Mouse (Mus musculus) heart, embryonic 14.5 days (tissue): ENCODE data around the gene Ttll1. TPM values are rescaled to one million over a fixed set of nuclear protein-coding genes. Genes with fewer than 3 reads are reported as not detected.

ENCODE experiments used
- ATAC-seq: fragments of 200-750 bp; cut with Nextera tagmentation; 2 replicates; pipeline ENCODE4 v1.8.0; 2017; ENCODE audit warnings: low read depth, moderate TSS enrichment; ENCODE audit not compliant: insufficient number of reproducible peaks, insufficient read depth, low FRiP score
- H3K27ac ChIP-seq, 2 experiments: fragments of 200-500 bp in 1 of 2; fragments of 300-500 bp in 1 of 2; sonication (generic) in 1 of 2; replicated peaks in 1 of 2; 2 replicates each; pipeline ENCODE4 v1.5.1; 2012 to 2014; ENCODE audit warnings: low read depth in 2 of 2, low read length in 2 of 2, control low read depth in 1 of 2, mild to moderate bottlenecking in 1 of 2, mixed read lengths in 1 of 2; ENCODE audit not compliant: control insufficient read depth in 1 of 2, insufficient read depth in 1 of 2
- H3K27me3 ChIP-seq: fragments of 300-500 bp; sonication (generic); 2 replicates; pipeline ENCODE4 v1.6.1; 2014; ENCODE audit warnings: mild to moderate bottlenecking, low read length, control low read depth; ENCODE audit not compliant: control insufficient read depth, insufficient read depth
- H3K36me3 ChIP-seq: fragments of 300-500 bp; sonication (generic); 2 replicates; pipeline ENCODE4 v1.6.1; 2014; ENCODE audit warnings: mild to moderate bottlenecking, control low read depth, low read length, mixed read lengths; ENCODE audit not compliant: control insufficient read depth, insufficient read depth
- H3K4me1 ChIP-seq, 2 experiments: fragments of 200-500 bp in 1 of 2; fragments of 300-500 bp in 1 of 2; sonication (generic) in 1 of 2; 2 replicates each; pipeline ENCODE4 v1.6.1; 2012 to 2014; ENCODE audit warnings: low read length in 2 of 2, control low read depth in 1 of 2, mixed read lengths in 1 of 2; ENCODE audit not compliant: control insufficient read depth in 2 of 2, insufficient read depth in 2 of 2
- H3K4me2 ChIP-seq: fragments of 300-500 bp; sonication (generic); 2 replicates; pipeline ENCODE4 v1.6.1; 2014; ENCODE audit warnings: mild to moderate bottlenecking, low read length
- H3K4me3 ChIP-seq, 2 experiments: fragments of 200-500 bp in 1 of 2; fragments of 300-500 bp in 1 of 2; sonication (generic) in 1 of 2; 2 replicates each; pipeline ENCODE4 v1.5.1; 2012 to 2014; ENCODE audit warnings: low read length in 2 of 2, mild to moderate bottlenecking in 2 of 2, control low read depth in 1 of 2, low read depth in 1 of 2, moderate library complexity in 1 of 2; ENCODE audit not compliant: control insufficient read depth in 1 of 2, insufficient read depth in 1 of 2
- H3K9ac ChIP-seq: fragments of 300-500 bp; sonication (generic); 2 replicates; pipeline ENCODE4 v1.6.1; 2014; ENCODE audit warnings: mild to moderate bottlenecking, low read length
- H3K9me3 ChIP-seq: fragments of 300-500 bp; sonication (generic); 2 replicates; pipeline ENCODE4 v1.6.1; 2016; ENCODE audit warnings: low read length, control low read depth; ENCODE audit not compliant: control insufficient read depth
- WGBS: fragments of 180-500 bp; shearing (Covaris S2); extraction: QIAGEN DNeasy Blood & Tissue Kit; methylation state at CpG from one replicate; pipeline ENCODE4 v1.1.7; 2014; 5-methylcytosine and 5-hydroxymethylcytosine counted together
- microRNA-seq: library from miRNA; unstranded; fragments of <30 nt; microRNA quantifications from one replicate; pipeline ENCODE4, GENCODE M21; 2016
- polyA plus RNA-seq: library from polyadenylated mRNA; unstranded; fragments of >200 nt; fragmentation: Nextera tagmentation; extraction: Ambion mirVana; gene quantifications from 2 replicates; pipeline ENCODE4 v1.2.1, GENCODE M21; 2014

Gene Ttll1
- polyA plus RNA-seq, 1 experiment from 2014 or later, result 17.8 TPM

- Histone ChIP-seq H3K4me3 (no peak overlapping the region), H3K27ac (no peak overlapping the region), H3K9me3 (no peaks in the 10 kb centered on the region), H3K4me2 (no peak overlapping the region), H3K4me1 (peaks cover 29 to 63% of the 10 kb centered on the region in 2 experiments), H3K36me3 (no peaks in the 10 kb centered on the region), H3K27me3 (no peaks in the 10 kb centered on the region), H3K9ac (no peak overlapping the region)
- no peak for ATAC-seq
- WGBS, result 66% methylated on average over 4 of the region's 4 CpGs
Measured at GRCm38 (mm10) chr15:83434692-83435091, 76.0 kb downstream of the Ttll1 start.

Small RNA genes lying within 50 kb of the gene (microRNA-seq; reads per million reads assigned to microRNA genes)
- gene Gm24575, result not detected

Other genes starting within 250 kb of the Ttll1 start
- 28.5 and 33.3 TPM in 2 replicates for gene Arfgap3, start 160.6 kb downstream of the Ttll1 start, polyA plus RNA-seq
- 53.0 and 53.3 TPM in 2 replicates for gene Pacsin2, start 46.3 kb downstream of the Ttll1 start, polyA plus RNA-seq
- gene Bik, start 16.0 kb upstream of the Ttll1 start, polyA plus RNA-seq, result 34.9 and 37.2 TPM in 2 replicates
- 191 TPM in 2 replicates for gene Tspo, start 52.7 kb upstream of the Ttll1 start, polyA plus RNA-seq
- 33.0 and 33.4 TPM in 2 replicates for gene Mcat, start 52.9 kb upstream of the Ttll1 start, polyA plus RNA-seq
- gene Ttll12, start 84.3 kb upstream of the Ttll1 start, polyA plus RNA-seq, result 18.6 and 19.8 TPM in 2 replicates
- gene Scube1, start 214.1 kb upstream of the Ttll1 start, polyA plus RNA-seq, result 6.3 and 7.4 TPM in 2 replicates